Mouse (Mus musculus) testis, adult 2 months (tissue): ENCODE measurements at regions not wholly inside any gene's neighbourhood (a gene's known extent, or its start where the extent isn't known, plus 50 kb on each side); places are given as distances from the start of the nearest gene placed in this dataset.

Source experiments
- CTCF ChIP-seq: fragments of 200-500 bp; IDR thresholded peaks from 2 replicates; pipeline ENCODE4 v1.5.1; 2012; ENCODE audit warnings: low read depth, mild to moderate bottlenecking, inconsistent platforms, low read length, moderate library complexity; ENCODE audit not compliant: control insufficient read depth, insufficient read depth, insufficient replicate concordance
- POLR2A ChIP-seq: fragments of 200-500 bp; IDR thresholded peaks from 2 replicates; pipeline ENCODE4 v1.6.1; 2012; ENCODE audit warnings: low read depth, mild to moderate bottlenecking, inconsistent platforms, low read length, moderate library complexity; ENCODE audit not compliant: control insufficient read depth

- no peak for TF ChIP-seq POLR2A
- no peak for TF ChIP-seq CTCF
Measured at GRCm38 (mm10) chr8:33183029-33183428, 245.5 kb upstream of the 5930422O12Rik start.
